Mouse (Mus musculus) embryo, embryonic 11.5 days (tissue): ENCODE results near the gene Nek5.

Source experiments
- DNase-seq: peaks from one replicate; pipeline ENCODE4 v3.0.0-alpha.2; 2012; ENCODE audit warnings: low read depth, low spot score

Gene Nek5

DNA sequence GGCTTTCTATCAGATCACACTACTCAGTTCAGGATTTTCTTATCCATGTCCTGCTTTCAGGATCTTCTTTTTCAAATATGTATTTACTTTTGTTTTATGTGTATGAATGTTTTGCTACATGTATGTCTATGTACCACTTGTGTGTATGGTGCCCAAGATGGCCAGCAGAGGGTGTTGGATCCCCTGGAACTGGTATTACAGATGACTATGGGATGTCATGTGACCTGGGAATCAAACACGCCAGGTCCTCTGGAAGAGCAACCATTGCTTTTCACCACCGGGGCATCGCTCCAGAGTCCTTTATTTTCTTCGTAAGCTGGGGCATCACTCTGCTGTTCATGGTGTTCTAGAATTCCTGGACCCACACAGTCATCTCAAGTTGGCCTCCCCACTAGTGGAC is 35.6 kb downstream of the Nek5 start:
- no peak for DNase-seq

DNA sequence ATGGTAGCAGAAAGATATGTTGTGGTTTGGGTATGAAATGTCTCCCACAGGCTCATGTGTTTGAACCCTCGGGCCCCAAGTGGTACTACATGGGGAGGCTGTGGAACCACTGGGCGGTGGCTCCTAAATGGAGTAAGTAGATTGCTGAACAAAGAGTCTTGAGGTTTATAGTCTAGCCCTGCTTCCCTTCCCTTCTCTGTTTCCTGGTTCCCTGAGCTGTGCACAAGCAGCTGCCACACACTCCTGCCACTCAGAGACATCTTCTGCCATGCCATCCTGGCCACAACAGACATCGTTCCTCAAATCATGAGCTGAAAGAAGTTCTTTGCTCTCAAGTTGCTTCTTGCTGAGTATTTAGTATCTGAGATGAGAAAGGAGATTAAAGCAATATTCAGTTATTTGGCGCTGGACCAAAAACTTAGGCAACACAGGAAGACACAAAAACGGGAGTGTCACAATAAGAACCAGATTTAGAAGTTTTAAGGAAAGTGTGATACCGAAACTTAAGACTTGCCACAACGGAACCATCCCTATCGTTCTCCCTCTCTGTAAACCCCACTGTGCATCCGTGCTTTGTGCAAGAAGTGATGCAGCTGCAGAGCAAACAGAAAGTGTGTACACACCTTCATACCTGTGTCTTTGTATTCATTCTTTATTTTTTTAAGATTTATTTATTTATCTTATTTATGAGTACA is 45.4 kb downstream of the Nek5 start:
- DNase-seq: no peak

GRCm38 (mm10) chr8:22061126-22061525 is 63.7 kb downstream of the Nek5 start:
- DNase-seq: no peak

GRCm38 (mm10) chr8:22060446-22060889 is 64.4 kb downstream of the Nek5 start, which contains the start of gene Alg11:
Gene Alg11 (plus strand): TSS chr8:22060721.
- DNase-seq: peak; percentile 96

DNA sequence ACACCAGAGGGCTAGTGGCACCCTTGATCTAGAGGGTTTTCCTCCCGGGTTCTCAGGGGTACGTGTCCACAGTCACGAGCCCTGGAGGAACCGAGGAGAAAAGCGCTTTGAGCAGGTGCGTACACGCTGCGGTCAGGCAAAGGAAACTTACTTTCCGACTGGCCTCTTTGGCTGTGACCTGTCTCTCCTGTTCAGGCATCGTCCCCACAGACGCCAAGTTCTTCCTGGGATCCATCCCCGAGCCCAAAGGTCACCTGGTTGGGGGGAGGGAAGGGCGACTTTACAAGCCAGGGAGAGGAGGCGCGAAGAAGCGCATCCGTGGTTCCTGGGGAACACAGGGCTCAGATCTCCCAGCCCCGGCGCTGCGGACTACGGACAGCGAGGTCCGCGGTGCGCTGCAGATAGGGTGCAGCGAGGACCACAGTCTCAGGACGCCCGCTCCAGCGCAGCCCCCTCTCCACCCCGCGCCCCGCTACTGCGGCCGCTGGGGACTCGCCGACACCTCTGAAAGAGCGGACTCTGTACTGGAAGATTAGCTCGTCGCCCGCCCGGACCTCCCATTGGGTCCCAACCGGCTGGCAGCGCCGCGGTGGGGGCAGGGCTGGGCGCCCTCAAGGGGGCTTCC is 64.9 kb downstream of the Nek5 start, which contains the start of gene Atp7b:
Atp7b (minus strand) TSS at position 485 of the 625 bp plus-strand sequence.
- DNase-seq: peak; percentile 8

DNA sequence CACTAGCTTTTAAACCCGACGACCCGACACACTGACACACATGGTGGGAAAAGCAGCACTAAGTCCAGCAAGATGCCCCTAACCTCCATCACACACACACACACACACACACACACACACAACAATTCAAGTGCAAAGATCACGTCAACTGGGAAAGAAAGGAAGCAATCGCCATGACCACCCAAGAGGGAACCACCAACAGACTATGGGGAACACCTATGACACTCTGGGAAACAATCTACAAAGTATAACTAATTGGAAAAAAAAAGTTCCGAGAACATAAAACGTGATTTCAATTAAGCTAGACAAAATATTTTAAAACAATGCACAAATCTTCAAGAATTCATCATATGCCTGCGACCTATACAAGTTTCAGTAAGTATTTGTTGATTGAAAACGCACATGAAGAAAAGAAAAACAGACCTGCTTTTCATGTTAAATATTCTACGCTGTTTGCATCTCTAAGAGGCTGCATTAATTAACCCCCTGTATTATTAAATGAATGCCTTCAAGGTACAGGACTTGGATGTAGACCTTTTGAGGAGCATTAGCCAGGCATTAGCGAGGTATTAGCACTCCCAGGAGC is 65.6 kb downstream of the Nek5 start:
- DNase-seq: no peak

DNA sequence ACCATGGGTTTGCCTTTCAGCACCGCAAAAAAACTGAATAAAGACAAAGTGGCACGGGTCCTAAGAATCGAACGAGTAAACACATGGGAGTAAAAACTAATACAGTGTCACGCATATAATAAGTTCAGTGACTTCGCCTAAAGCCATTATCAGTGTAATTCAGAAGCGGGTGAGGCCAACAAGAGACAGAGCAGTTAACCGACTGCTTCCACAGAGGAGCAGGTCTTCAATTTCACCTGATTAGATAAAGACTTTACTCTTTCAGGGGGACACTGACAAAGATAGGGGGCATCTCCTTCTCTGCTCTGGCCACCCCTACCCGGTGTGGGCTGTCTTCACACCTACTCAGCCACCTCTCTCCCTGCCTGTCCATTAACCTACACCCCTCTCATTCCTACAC is 66.5 kb downstream of the Nek5 start:
- no peak for DNase-seq

GRCm38 (mm10) chr8:22056850-22057249 is 68.0 kb downstream of the Nek5 start:
- DNase-seq: no peak

DNA sequence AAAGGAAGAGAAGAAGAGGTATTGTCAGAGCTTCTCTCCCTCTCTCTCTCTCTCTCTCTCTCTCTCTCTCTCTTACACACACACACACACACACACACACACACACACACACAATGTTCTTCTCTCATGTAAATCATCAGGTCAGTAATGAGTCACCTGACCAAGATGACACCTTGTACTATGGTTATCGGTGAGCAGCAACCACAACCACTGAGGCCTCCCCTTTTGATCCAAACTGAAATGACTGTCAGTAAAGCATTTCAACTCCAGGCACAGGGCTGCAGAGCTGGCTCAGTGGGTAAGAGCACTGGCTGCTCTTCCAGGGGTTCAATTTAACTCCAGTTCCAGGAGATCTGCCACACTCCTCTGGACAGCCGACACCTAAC is 69.4 kb downstream of the Nek5 start:
- DNase-seq: no peak

DNA sequence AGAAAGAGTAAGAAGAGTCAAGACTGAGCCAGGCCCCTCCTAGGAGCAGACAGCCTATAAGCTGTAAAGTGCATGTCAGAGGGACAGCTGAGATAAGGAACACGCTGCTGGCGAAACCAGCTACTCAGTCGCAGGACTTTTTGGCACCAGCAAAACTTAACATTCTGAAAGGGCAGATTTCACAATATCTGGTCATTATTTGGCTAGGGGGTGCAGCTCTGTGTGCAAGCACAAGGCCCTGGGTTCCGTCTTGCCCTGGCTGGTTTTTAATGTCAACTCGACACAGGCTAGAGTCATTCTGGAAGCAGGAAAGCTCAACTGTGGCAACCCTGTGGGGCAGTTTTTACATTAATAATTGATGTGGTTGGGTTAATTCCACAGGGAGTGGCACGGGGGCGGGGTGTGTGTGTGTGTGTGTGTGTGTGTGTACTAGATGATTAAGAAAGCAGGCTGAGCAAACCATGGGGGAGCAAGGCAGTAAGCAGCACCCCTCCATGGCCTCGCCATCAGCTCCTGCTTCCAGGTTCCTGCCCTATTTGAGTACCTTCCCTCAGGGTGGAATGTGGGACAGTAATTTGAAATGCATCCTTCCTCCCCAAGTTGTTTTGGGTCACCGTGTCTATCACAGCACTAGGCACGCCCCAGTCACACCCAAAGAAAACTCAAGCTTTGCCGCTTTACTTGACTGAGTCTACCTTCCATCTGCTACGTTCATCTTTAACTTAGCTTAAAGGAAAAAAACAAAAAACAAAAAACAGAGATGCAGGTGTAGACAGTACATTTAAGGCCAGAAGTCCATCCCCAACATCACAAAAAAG is 70.0 kb downstream of the Nek5 start:
- DNase-seq: no peak

GRCm38 (mm10) chr8:22047699-22048464 is 77.0 kb downstream of the Nek5 start:
- DNase-seq: peak; percentile 26

DNA sequence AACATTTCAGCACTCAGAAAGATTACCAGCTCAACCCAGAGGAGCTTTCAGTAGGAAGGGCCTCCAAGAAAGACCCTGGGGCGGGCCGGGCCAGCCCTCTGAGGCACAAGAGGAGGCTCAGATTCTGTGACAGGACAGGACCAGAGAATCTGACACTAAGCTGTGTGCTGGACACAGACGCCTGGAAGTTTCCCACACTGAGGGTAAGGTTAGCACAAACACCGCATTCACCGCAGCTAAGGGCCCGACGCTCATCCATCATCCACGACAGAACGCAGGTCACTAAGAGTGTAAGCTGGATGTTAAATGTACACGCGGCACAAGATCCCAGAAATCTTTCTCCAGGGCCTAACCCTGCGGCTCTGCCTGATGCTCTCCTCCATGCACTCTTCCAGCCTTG is 81.1 kb downstream of the Nek5 start:
- DNase-seq: peak; percentile 9

DNA sequence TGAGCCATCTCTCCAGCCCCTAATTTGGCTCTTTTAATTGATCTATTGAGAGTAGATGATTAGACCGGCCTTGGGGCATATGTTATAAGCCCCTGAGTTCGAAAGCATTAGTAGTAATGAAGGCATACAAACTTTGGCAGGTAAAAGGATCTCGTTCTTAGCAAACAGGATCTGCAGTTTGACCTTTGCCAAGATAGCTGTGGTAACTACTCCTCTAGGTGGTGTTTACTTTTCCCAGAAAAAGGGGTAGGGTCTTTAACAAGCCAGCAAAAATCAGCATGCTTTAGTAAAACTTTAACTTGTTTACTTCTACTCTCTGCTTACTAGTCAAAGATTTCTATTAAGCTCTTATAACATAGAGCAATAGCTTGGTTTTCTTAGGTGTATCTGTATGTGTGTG is 82.3 kb downstream of the Nek5 start:
- DNase-seq: no peak

DNA sequence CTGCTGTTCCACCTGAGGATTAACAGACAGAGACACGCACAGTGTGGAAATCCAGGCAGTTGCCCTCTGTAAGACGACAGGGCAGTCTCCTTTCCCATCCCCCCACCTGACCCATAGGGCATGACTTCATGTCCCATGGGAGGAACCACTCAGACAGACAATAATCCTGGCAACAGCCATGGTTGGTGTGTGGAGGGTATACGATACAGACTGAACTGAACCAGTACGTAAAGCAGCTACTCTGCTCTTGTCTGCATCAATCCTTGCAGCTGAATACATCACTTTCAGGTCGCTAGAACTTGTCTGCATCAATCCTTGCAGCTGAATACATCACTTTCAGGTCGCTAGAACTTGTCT is 84.7 kb downstream of the Nek5 start:
- DNase-seq: no peak

GRCm38 (mm10) chr8:22039468-22040152 is 85.2 kb downstream of the Nek5 start:
- DNase-seq: no peak

- no peak for DNase-seq
Observed at GRCm38 (mm10) chr8:22037022-22037421, 87.8 kb downstream of the Nek5 start.

DNA sequence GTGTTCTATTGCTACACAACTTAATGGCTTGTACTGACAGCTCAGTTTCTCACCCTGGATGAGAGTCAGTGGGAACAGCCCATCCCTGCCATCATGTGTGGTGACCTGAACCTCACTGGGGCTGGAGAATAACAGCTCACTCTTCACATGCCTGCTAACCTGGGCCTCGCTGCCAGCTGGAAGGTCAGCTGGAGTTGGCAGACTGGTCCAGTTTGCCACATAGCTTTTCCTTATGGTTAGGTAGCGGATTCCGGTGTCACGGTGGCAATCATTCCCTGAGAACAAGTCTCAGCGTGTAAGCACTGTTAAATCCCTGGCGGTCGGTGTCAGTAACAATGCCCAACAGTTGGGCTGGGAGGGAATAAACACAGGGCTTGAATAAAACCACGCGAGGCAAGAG is 88.7 kb downstream of the Nek5 start:
- DNase-seq: no peak

- no peak for DNase-seq
Observed at GRCm38 (mm10) chr8:22030990-22031389, 93.9 kb downstream of the Nek5 start.

GRCm38 (mm10) chr8:22028973-22029372 is 95.9 kb downstream of the Nek5 start:
- no peak for DNase-seq

- no peak for DNase-seq
Observed at GRCm38 (mm10) chr8:22025241-22025640, 99.6 kb downstream of the Nek5 start.
